Mouse (Mus musculus) heart, adult 2 months (tissue): ENCODE measurements around the gene Tex101.

ENCODE experiments used
- CTCF ChIP-seq: fragments of 200-600 bp; IDR thresholded peaks from 2 replicates; pipeline ENCODE4 v1.8.1; 2022; ENCODE audit warnings: antibody characterized with exemption, mild to moderate bottlenecking, moderate library complexity
- EP300 ChIP-seq: fragments of 200-500 bp; IDR thresholded peaks from 2 replicates; pipeline ENCODE4 v1.6.1; 2011; ENCODE audit warnings: low read depth, low read length, control low read depth; ENCODE audit not compliant: insufficient read depth
- POLR2A ChIP-seq: fragments of 200-500 bp; IDR thresholded peaks from 2 replicates; pipeline ENCODE4 v1.6.1; 2011; ENCODE audit warnings: mild to moderate bottlenecking, low read depth, low read length, control low read depth; ENCODE audit not compliant: insufficient read depth

GRCm38 (mm10) chr7:24644492-24644891 lies 32.0 kb downstream of the Tex101 start:
- no peak for TF ChIP-seq CTCF
- no peak for TF ChIP-seq EP300
- no peak for TF ChIP-seq POLR2A
